Mouse (Mus musculus): ENCODE data around the gene Bak1.

Gene Bak1

GRCm38 (mm10) chr17:27050853-27051252, 22.0 kb upstream of the Bak1 start:
- DNase-seq (ENCODE audit: low read depth in 2 of 2, low spot score in 2 of 2), result no peak

- no peak for DNase-seq (ENCODE audit: low read depth in 2 of 2, low spot score in 2 of 2)
Measured at GRCm38 (mm10) chr17:27048445-27049239, 19.8 kb upstream of the Bak1 start.

- no peak for DNase-seq (ENCODE audit: low read depth in 2 of 2, low spot score in 2 of 2)
Measured at GRCm38 (mm10) chr17:27047762-27048444, 19.1 kb upstream of the Bak1 start.

GRCm38 (mm10) chr17:27045164-27045563, 16.4 kb upstream of the Bak1 start:
- DNase-seq (ENCODE audit: low read depth in 2 of 2, low spot score in 2 of 2), result no peak

- no peak for DNase-seq (ENCODE audit: low read depth in 2 of 2, low spot score in 2 of 2)
Measured at GRCm38 (mm10) chr17:27042840-27043239, 14.0 kb upstream of the Bak1 start.

GRCm38 (mm10) chr17:27041787-27042055, 12.9 kb upstream of the Bak1 start:
- DNase-seq (ENCODE audit: low read depth in 2 of 2, low spot score in 2 of 2), result no peak

GRCm38 (mm10) chr17:27041046-27041786, 12.4 kb upstream of the Bak1 start:
- DNase-seq (ENCODE audit: low read depth in 2 of 2, low spot score in 2 of 2), result no peak

- DNase-seq (ENCODE audit: low read depth in 2 of 2, low spot score in 2 of 2), result no peak
Measured at GRCm38 (mm10) chr17:27040304-27041045, 11.7 kb upstream of the Bak1 start.

- no peak for DNase-seq (ENCODE audit: low read depth in 2 of 2, low spot score in 2 of 2)
Measured at GRCm38 (mm10) chr17:27039432-27040102, 10.8 kb upstream of the Bak1 start.

GRCm38 (mm10) chr17:27038335-27039050, 9.7 kb upstream of the Bak1 start:
- no peak for DNase-seq (ENCODE audit: low read depth in 2 of 2, low spot score in 2 of 2)

- DNase-seq (ENCODE audit: low read depth in 2 of 2, low spot score in 2 of 2), result no peak
Measured at GRCm38 (mm10) chr17:27036465-27036864, 7.7 kb upstream of the Bak1 start.

GRCm38 (mm10) chr17:27032869-27033268, 4.1 kb upstream of the Bak1 start:
- DNase-seq (ENCODE audit: low read depth in 2 of 2, low spot score in 2 of 2), result peak; percentile 62

GRCm38 (mm10) chr17:27032328-27032727, 3.5 kb upstream of the Bak1 start:
- DNase-seq (ENCODE audit: low read depth in 2 of 2, low spot score in 2 of 2), result no peak

- no peak for DNase-seq (ENCODE audit: low read depth in 2 of 2, low spot score in 2 of 2)
Measured at GRCm38 (mm10) chr17:27030896-27031295, 2.1 kb upstream of the Bak1 start.

- no peak for DNase-seq (ENCODE audit: low read depth in 2 of 2, low spot score in 2 of 2)
Measured at GRCm38 (mm10) chr17:27029431-27029830, 622 bp upstream of the Bak1 start.

- DNase-seq (ENCODE audit: low read depth in 2 of 2, low spot score in 2 of 2), result peak; percentile 84 to 91
Measured at GRCm38 (mm10) chr17:27028284-27028795, 469 bp downstream of the Bak1 start.

GRCm38 (mm10) chr17:27027460-27028283, 1.1 kb downstream of the Bak1 start:
- peak; percentile 56 to 58 for DNase-seq (ENCODE audit: low read depth in 2 of 2, low spot score in 2 of 2)

GRCm38 (mm10) chr17:27025951-27026350, 2.9 kb downstream of the Bak1 start:
- no peak for DNase-seq (ENCODE audit: low read depth in 2 of 2, low spot score in 2 of 2)

- no peak for DNase-seq (ENCODE audit: low read depth in 2 of 2, low spot score in 2 of 2)
Measured at GRCm38 (mm10) chr17:27025326-27025902, 3.4 kb downstream of the Bak1 start.

Measured in CD8-positive naive resting alpha-beta T cell, adult 2 months (primary cell).